Mouse (Mus musculus) embryonic facial prominence, embryonic 10.5 days (tissue): ENCODE data around the gene Col8a2. TPM values are rescaled to one million over a fixed set of nuclear protein-coding genes. Genes with fewer than 3 reads are reported as not detected.

ENCODE experiments used
- DNase-seq: peaks from one replicate; pipeline ENCODE4 v3.0.0-alpha.2; 2017; ENCODE audit warnings: low spot score
- H3K27ac ChIP-seq: fragments of 300-500 bp; sonication (generic); replicated peaks from 2 replicates; pipeline ENCODE4 v1.5.1; 2016; ENCODE audit warnings: mild to moderate bottlenecking
- H3K27me3 ChIP-seq: fragments of 300-500 bp; sonication (generic); replicated peaks from 2 replicates; pipeline ENCODE4 v1.6.1; 2016; ENCODE audit warnings: low read depth, mild to moderate bottlenecking; ENCODE audit not compliant: poor library complexity, severe bottlenecking
- H3K36me3 ChIP-seq: fragments of 300-500 bp; sonication (generic); replicated peaks from 2 replicates; pipeline ENCODE4 v1.6.1; 2016; ENCODE audit warnings: mild to moderate bottlenecking, moderate library complexity
- H3K4me1 ChIP-seq: fragments of 300-500 bp; sonication (generic); 2 replicates; pipeline ENCODE4 v1.6.1; 2016
- H3K4me3 ChIP-seq: fragments of 300-500 bp; sonication (generic); 2 replicates; pipeline ENCODE4 v1.5.1; 2016; ENCODE audit warnings: mild to moderate bottlenecking, moderate library complexity
- H3K9me3 ChIP-seq: fragments of 300-500 bp; sonication (generic); 2 replicates; pipeline ENCODE4 v1.6.1; 2016; ENCODE audit warnings: mild to moderate bottlenecking
- WGBS: fragments of 180-500 bp; shearing (Covaris S2); methylation state at CpG from one replicate; pipeline ENCODE4 v1.1.7; 2016; 5-methylcytosine and 5-hydroxymethylcytosine counted together
- polyA plus RNA-seq: library from polyadenylated mRNA; unstranded; fragments of >200 nt; fragmentation: Nextera tagmentation; extraction: Ambion mirVana; gene quantifications from 2 replicates; pipeline ENCODE4 v1.2.1, GENCODE M21; 2016

Col8a2 gene
- polyA plus RNA-seq, 1 experiment from 2014 or later = 11.2 TPM

DNA sequence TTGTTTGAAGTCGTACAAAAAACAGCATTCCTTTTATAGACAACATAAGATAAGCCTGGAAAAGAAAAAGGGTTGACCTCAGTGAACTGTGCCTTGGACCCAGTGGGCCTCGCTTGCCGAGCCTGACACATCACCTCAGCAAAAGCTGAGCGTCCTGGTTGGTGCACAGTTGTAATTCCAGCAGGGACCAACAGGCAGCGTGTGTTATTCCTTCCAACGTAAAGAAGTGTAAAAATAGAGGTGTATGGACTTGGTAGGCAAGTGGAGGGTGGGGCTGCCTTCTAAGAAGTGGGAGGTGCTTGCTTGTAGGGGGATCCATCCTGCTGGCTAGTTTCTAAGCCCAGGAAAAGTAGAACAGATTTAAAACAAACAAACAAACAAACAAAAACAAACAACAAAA lies 39.4 kb downstream of the Col8a2 start:
- WGBS = 21% methylated on average over 6 of the region's 6 CpGs
- H3K9me3 ChIP-seq = no peaks in the 10 kb centered on the region
- no peak for DNase-seq
- H3K27me3 ChIP-seq = peaks cover 43% of the 10 kb centered on the region
- no peaks in the 10 kb centered on the region for H3K36me3 ChIP-seq
- H3K4me1 ChIP-seq = peaks cover 20% of the 10 kb centered on the region
- H3K4me3 ChIP-seq = no peak overlapping the region
- H3K27ac ChIP-seq = no peak overlapping the region

DNA sequence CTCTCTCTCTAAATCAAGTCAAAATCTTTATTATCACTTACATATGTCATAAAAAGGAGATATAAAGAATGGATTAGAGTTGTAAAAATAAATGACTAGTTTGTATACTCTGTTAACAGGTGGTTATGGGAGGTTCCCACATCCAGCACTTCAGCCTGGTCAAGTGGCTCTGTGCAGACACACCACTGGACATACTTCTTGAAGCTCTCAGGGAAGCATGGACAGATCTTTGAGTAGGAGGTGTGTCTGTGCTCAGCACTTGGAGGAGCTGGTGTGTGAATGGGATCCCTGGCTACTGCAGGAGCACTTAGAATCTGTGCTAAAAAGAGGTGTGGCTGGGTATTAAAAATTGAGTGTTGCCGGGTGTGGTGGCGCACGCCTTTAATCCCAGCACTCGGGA lies 43.7 kb downstream of the Col8a2 start:
- no peak overlapping the region for H3K4me3 ChIP-seq
- H3K4me1 ChIP-seq = peaks cover 4% of the 10 kb centered on the region
- H3K36me3 ChIP-seq = no peaks in the 10 kb centered on the region
- H3K27me3 ChIP-seq = peaks cover 11% of the 10 kb centered on the region
- DNase-seq = no peak
- H3K27ac ChIP-seq = no peak overlapping the region
- no peaks in the 10 kb centered on the region for H3K9me3 ChIP-seq
- WGBS = 96% methylated on average over 4 of the region's 4 CpGs

DNA sequence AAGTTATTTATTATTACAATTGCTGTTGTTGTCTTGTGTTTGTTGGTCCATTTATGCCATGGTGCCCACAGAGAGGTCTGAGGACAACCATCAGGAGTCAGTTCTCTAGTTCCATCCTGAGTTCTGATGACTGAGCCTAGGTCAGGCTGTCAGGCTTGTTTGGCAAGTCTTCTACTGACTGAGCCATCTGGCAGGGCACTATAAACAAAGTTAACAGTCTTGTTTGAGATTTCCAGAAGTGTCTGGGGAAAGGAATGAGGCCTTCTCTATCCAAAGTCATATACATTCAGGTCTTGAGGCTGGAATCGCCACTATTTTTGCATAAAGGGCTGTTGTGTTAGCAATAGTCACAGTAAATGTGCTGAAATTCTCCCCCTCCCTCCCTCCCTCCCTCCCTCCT lies 45.2 kb downstream of the Col8a2 start:
- Histone ChIP-seq H3K27ac (no peak overlapping the region), H3K36me3 (no peaks in the 10 kb centered on the region), H3K4me1 (no peaks in the 10 kb centered on the region), H3K27me3 (no peaks in the 10 kb centered on the region), H3K9me3 (no peaks in the 10 kb centered on the region), H3K4me3 (no peak overlapping the region)
- no peak for DNase-seq
- WGBS = 67% methylated on average over 1 of the region's 1 CpGs

DNA sequence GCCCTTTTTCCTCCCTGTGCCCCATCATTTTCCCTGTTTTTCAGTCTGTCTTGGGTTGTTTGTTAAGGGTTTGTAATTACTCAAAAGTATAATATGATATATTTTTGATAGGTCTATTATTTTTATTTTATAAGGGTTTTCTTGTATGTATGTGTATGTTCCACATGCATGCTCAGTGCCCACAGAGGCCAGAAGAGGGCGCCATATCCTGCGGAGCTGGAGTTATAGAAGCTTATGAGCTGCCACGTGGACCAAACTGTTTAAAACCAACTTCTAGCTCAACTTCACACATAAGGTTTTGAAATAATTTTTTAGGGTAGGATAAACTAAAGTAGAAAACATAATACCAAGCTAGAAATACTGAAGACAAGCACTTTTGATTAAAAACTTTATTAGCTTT lies 45.8 kb downstream of the Col8a2 start:
- 38% methylated on average over 3 of the region's 3 CpGs for WGBS
- H3K4me1 ChIP-seq = no peaks in the 10 kb centered on the region
- H3K36me3 ChIP-seq = no peaks in the 10 kb centered on the region
- no peak overlapping the region for H3K4me3 ChIP-seq
- DNase-seq = no peak
- no peak overlapping the region for H3K27ac ChIP-seq
- no peaks in the 10 kb centered on the region for H3K27me3 ChIP-seq
- H3K9me3 ChIP-seq = no peaks in the 10 kb centered on the region

DNA sequence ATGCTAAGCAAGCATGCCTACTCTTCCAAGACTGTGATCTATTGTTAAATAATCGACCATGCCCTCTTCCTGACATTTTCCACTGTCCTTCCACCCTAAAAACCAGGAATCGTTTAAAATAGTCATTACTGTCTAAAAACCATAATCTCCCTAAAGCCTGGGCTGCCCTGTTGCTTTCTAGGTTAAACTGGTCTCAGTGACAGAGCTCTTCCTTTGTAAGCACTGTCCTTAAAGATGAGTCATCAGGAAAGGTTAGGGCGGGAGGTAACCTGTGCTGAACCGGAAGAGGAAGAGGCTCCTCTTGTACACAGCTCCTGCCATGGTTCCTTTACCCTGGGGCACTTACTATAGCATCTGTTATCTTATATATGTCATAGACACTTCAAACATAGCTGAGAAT lies 52.9 kb downstream of the Col8a2 start:
- 54% methylated on average over 4 of the region's 4 CpGs for WGBS

DNA sequence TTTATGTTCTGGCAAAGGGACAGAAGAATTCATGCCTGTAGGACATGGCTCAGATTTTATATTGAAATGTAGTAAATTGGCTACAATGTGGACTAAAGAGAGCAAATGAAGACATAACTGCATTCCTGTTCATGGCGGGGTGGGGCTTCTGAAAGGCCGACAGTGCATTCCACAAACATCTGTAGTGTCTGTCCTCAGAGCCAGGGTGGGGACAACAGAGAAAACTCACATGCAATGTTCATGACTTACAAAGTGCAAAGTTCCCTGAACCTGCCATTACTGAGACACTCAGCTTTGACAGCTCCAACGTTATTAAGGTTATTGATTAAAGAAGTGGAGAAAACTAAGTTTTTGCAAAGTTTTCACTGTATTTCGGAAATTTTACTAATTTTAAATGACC lies 56.9 kb downstream of the Col8a2 start:
- H3K4me3 ChIP-seq = no peak overlapping the region
- no peaks in the 10 kb centered on the region for H3K27me3 ChIP-seq
- H3K36me3 ChIP-seq = peaks cover 30% of the 10 kb centered on the region
- no peaks in the 10 kb centered on the region for H3K4me1 ChIP-seq
- 77% methylated on average over 4 of the region's 4 CpGs for WGBS
- no peak overlapping the region for H3K27ac ChIP-seq
- no peak for DNase-seq
- H3K9me3 ChIP-seq = no peaks in the 10 kb centered on the region

More for the DNA sequence above, 52.9 kb downstream of the Col8a2 start:
- Histone ChIP-seq H3K27me3 (no peaks in the 10 kb centered on the region), H3K4me3 (no peak overlapping the region), H3K9me3 (no peaks in the 10 kb centered on the region), H3K27ac (no peak overlapping the region), H3K4me1 (no peaks in the 10 kb centered on the region), H3K36me3 (peaks cover 6% of the 10 kb centered on the region; the same call in 1 of the 2 replicates)
- no peak for DNase-seq

DNA sequence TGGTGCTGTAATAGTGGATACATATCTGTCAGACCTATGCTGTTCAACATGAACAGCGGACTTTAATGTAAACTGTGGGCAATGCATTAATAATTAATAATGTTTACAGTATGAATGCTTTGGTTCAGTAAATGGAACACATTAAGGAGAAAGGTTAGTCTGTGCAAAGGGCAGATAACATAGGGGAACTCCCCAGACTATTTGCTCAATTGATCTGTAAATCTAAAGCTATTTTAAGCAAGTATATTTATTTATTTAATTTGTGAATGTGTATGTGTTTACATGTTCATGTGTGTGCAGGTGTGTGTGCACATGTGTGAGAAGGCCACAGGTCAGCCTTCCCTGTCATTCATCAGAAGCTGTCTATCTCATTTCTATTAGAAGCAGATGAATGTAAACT lies 73.5 kb downstream of the Col8a2 start:
- Histone ChIP-seq H3K9me3 (no peaks in the 10 kb centered on the region), H3K27ac (no peak overlapping the region), H3K4me1 (no peaks in the 10 kb centered on the region), H3K27me3 (no peaks in the 10 kb centered on the region), H3K4me3 (no peak overlapping the region), H3K36me3 (peaks cover 72% of the 10 kb centered on the region)
- no peak for DNase-seq
- WGBS = 96% methylated on average over 1 of the region's 1 CpGs

Other genes with a start within 250 kb of the Col8a2 start
- gene Mrps15, start 239.9 kb upstream of the Col8a2 start, polyA plus RNA-seq = 161 and 164 TPM in 2 replicates
- gene Oscp1, start 228.2 kb upstream of the Col8a2 start, polyA plus RNA-seq = 21.9 and 24.2 TPM in 2 replicates
- 44.9 and 48.5 TPM in 2 replicates for gene Lsm10, start 190.2 kb upstream of the Col8a2 start, polyA plus RNA-seq
- gene Stk40, start 182.8 kb upstream of the Col8a2 start, polyA plus RNA-seq = 43.8 and 44.5 TPM in 2 replicates
- gene Eva1b, start 139.0 kb upstream of the Col8a2 start, polyA plus RNA-seq = 37.1 and 38.9 TPM in 2 replicates
- 2.0 and 3.1 TPM in 2 replicates for gene Sh3d21, start 123.3 kb upstream of the Col8a2 start, polyA plus RNA-seq
- 262 and 263 TPM in 2 replicates for gene Thrap3, start 84.0 kb upstream of the Col8a2 start, polyA plus RNA-seq
- gene Map7d1, start 30.4 kb upstream of the Col8a2 start, polyA plus RNA-seq = 60.9 and 62.9 TPM in 2 replicates
- 91.8 and 92.3 TPM in 2 replicates for gene Trappc3, start 24.5 kb upstream of the Col8a2 start, polyA plus RNA-seq
- 92.3 and 93.2 TPM in 2 replicates for gene Adprhl2, start 34.9 kb downstream of the Col8a2 start, polyA plus RNA-seq
- gene Tekt2, start 38.9 kb downstream of the Col8a2 start, polyA plus RNA-seq = 1.4 TPM in 2 replicates
- 15.1 and 15.6 TPM in 2 replicates for gene Ago3, start 142.8 kb downstream of the Col8a2 start, polyA plus RNA-seq
- 6.3 and 6.8 TPM in 2 replicates for gene Ago1, start 181.8 kb downstream of the Col8a2 start, polyA plus RNA-seq
- gene Ago4, start 246.7 kb downstream of the Col8a2 start, polyA plus RNA-seq = 1.3 and 1.6 TPM in 2 replicates